Mouse (Mus musculus) B cell, adult (primary cell): ENCODE measurements around the gene 3110021N24Rik. TPM values are rescaled to one million over a fixed set of nuclear protein-coding genes. Genes with fewer than 3 reads are reported as not detected.

ENCODE experiments used
- total RNA-seq: library from RNA; stranded (reverse); gene quantifications from 4 replicates; pipeline ENCODE4 v1.2.4, GENCODE M21; 2023; ENCODE audit not compliant: inconsistent age

3110021N24Rik gene
- total RNA-seq: not detected in 4 replicates

GRCm38 (mm10) chr4:108719349-108719748 is at the start of gene 3110021N24Rik:
Gene 3110021N24Rik (plus strand): TSS chr4:108719649.

DNA sequence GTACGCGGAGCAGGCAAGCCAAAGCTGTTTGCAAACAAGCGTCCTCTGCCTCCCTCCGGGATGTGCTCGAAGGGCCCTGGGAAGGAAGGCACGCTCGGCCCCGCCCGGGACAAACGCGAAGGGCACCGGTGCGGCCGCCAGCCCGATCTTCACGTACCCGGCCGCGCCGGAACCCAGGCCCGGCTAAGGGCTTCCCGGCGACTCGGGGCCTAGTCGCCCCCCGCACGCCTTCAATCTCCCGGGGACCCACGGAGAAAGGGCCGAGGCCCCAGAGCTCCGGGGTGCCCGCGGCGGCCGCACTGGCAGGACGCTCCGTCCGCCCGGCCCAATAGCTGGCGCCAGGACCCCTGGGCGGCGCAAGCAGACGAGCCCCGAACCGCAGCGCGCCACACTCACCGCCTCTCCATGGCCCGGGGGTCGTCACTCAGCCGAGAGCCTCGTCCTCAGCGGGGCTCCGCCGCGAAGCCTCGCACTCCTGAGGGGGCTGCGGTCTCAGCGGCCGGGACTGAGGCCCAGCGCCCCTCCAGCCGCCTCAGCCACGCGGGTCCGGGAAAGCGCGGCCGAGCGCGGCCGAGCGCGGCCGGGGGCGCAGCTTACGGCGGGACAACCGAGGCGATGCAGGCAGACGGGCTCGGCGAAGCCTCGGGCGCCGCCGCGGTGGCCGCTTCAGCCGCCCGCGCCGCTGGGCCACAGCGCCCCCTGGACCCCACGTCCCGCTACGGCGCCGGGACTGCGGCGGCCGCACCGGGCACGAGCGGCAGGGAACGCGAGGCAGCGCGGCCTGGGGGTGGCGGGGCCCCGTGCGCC is 60.8 kb downstream of the 3110021N24Rik start, which contains the start of gene Zfyve9:
Zfyve9 (minus strand) TSS at position 742 of the 807 bp plus-strand sequence.

Other genes starting within 250 kb of the 3110021N24Rik start
- 53.4 to 61.7 TPM (median 56.7 TPM) in 4 replicates for gene Prpf38a, start 140.3 kb upstream of the 3110021N24Rik start, total RNA-seq
- 2.6 to 4.8 TPM (median 3.2 TPM) in 4 replicates for gene Orc1, start 140.2 kb upstream of the 3110021N24Rik start, total RNA-seq
- gene Cc2d1b, start 99.7 kb upstream of the 3110021N24Rik start, total RNA-seq: 107 to 126 TPM (median 117 TPM) in 4 replicates
- gene Zfyve9, start 61.1 kb downstream of the 3110021N24Rik start, total RNA-seq: 0.10 to 0.24 TPM (median 0.12 TPM) in 3 of 4 replicates, not detected in the other
- 52.8 to 68.8 TPM (median 62.1 TPM) in 4 replicates for gene Btf3l4, start 114.0 kb downstream of the 3110021N24Rik start, total RNA-seq
- 27.1 to 34.1 TPM (median 33.0 TPM) in 4 replicates for gene Txndc12, start 115.0 kb downstream of the 3110021N24Rik start, total RNA-seq
- gene Kti12, start 128.1 kb downstream of the 3110021N24Rik start, total RNA-seq: 23.5 to 34.5 TPM (median 28.9 TPM) in 4 replicates
- not detected in 4 replicates for gene A730015C16Rik, start 129.0 kb downstream of the 3110021N24Rik start, total RNA-seq
- gene Rab3b, start 159.4 kb downstream of the 3110021N24Rik start, total RNA-seq: 0.54 TPM in 1 of 4 replicates, not detected in the others